In the genomic region with DNA sequence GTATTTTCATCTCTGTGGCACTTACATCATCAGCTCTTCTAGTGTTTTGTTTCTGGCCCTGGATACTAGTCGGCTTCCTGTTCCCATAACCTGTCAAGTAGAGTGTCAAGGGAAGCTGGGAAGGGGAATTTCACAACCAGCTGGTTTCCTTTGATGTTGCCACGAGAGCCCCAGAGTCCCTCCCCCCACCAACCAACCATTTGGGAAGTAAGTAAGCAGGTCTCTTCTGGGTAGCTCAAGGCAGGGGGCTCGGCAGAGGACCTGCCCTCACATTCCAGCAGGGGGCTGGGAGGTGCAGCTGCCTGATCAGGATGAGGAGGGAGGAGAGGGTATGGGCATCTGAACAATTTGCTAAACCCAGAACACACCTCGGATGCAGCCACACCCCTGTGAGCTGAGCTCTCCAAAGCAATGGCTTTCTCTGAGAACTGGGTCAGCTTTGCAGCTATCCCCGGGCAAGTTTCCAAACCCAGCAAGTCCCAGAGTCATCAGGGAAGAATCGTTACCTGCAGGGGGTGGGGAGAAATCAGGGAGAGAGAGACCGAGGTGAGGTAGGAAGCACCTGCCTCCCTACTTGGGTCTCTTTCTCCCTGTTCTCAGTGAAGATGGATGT, we compare ENCODE assay signal across 8 mouse cellular contexts. TPM values are rescaled to one million over a fixed set of nuclear protein-coding genes. Genes with fewer than 3 reads are reported as not detected.
DNase-seq lines count a peak whose midpoint lies in the region; ATAC-seq and TF ChIP-seq lines count a peak whose summit lies in the region.

No protein-coding gene starts in this region.

- H3K4me3 ChIP-seq in ES-E14 (ENCODE audit: insufficient read depth in 1 of 2, low read depth in 1 of 2, low read length in 2 of 2, poor library complexity in 1 of 2, severe bottlenecking in 1 of 2) = peak overlapping the region in 1 of 2 experiments; percentile 6; a peak in 1 of 4 replicates
- H3K4me3 ChIP-seq in heart, embryonic 12.5 days = no peak overlapping the region
- H3K4me3 ChIP-seq in liver, postnatal 0 days (ENCODE audit: low read depth, low read length) = no peak overlapping the region

- H3K4me2 ChIP-seq in heart, embryonic 12.5 days = 0 out of 2 replicates have a peak overlapping the region, but pooled peaks have one; percentile 0
- peak overlapping the region; percentile 46 for H3K4me2 ChIP-seq in liver, postnatal 0 days (ENCODE audit: low read depth, low read length)

- H3K4me1 ChIP-seq in ES-E14 (ENCODE audit: control insufficient read depth in 2 of 2, insufficient read depth in 2 of 2, low read length in 2 of 2, poor library complexity in 1 of 2) = peaks cover 7 to 18% of the 10 kb centered on the region in 2 experiments; a peak in 3 of 4 replicates
- peaks cover 43% of the 10 kb centered on the region for H3K4me1 ChIP-seq in heart, embryonic 12.5 days (replicated peaks)
- H3K4me1 ChIP-seq in liver, postnatal 0 days (ENCODE audit: insufficient read depth) = peaks cover 29% of the 10 kb centered on the region

- no peaks in the 10 kb centered on the region for H3K9me3 ChIP-seq in ES-E14 (ENCODE audit: control insufficient read depth, insufficient read depth, low read depth, low read length)
- no peaks in the 10 kb centered on the region for H3K9me3 ChIP-seq in heart, embryonic 12.5 days (replicated peaks)
- H3K9me3 ChIP-seq in liver, postnatal 0 days (ENCODE audit: low read length) = no peaks in the 10 kb centered on the region

- H3K27me3 ChIP-seq in heart, embryonic 12.5 days (replicated peaks) = no peaks in the 10 kb centered on the region
- H3K27me3 ChIP-seq in liver, postnatal 0 days (ENCODE audit: insufficient read depth, low read length) = peaks cover 12% of the 10 kb centered on the region; the same call in 1 of the 2 replicates

- no peak for ATAC-seq in heart, embryonic 12.5 days (ENCODE audit: insufficient number of reproducible peaks, low FRiP score)
- ATAC-seq in liver, postnatal 0 days = peak; percentile 46
- no peak for ATAC-seq in erythroblast, adult 5-6 weeks (replicated peaks; ENCODE audit: low FRiP score, poor library complexity, severe bottlenecking)

- H3K36me3 ChIP-seq in ES-E14 (ENCODE audit: control insufficient read depth, insufficient read depth, low read length, poor library complexity, severe bottlenecking) = peaks cover 2% of the 10 kb centered on the region; the same call in 1 of the 2 replicates
- peaks cover 2% of the 10 kb centered on the region for H3K36me3 ChIP-seq in heart, embryonic 12.5 days
- no peaks in the 10 kb centered on the region for H3K36me3 ChIP-seq in liver, postnatal 0 days (replicated peaks; ENCODE audit: insufficient read depth, low read length)

- TF ChIP-seq CTCF in liver, postnatal 0 days (IDR thresholded peaks at IDR 0.05; ENCODE audit: low read depth) = 0 out of 2 replicates have a peak, but pooled peaks have one; percentile 4

- peak; percentile 49 for DNase-seq in cerebellum, adult 11-12 months
- DNase-seq in cerebellum, postnatal 4 days (ENCODE audit: low spot score in 2 of 2) = no peak
- peak; percentile 84 for DNase-seq in ES-E14 (ENCODE audit: low read depth, low spot score)
- peak; percentile 62 for DNase-seq in liver, postnatal 0 days
- DNase-seq in frontal cortex, postnatal 10 days (ENCODE audit: low spot score in 2 of 2) = no peak
- DNase-seq in natural killer cell, adult 2 months (ENCODE audit: low spot score in 2 of 2) = no peak

- in situ Hi-C loops in ES-E14 (cut with MboI; ENCODE audit: low sequenced_read_pairs in 2 of 2, unreplicated experiment in 2 of 2) = no loop called here

- TF ChIP-seq EP300 in liver, postnatal 0 days (IDR thresholded peaks at IDR 0.05; ENCODE audit: low read depth) = peak; percentile 57; the same call in 1 of the 2 replicates

- WGBS in heart, embryonic 12.5 days = 8% methylated on average over 7 of the region's 7 CpGs
- WGBS in liver, postnatal 0 days (ENCODE audit: insufficient replicate concordance) = 12% methylated on average over 7 of the region's 7 CpGs

- no peak overlapping the region for H3K9ac ChIP-seq in ES-E14 (ENCODE audit: insufficient read depth, low read depth, low read length, poor library complexity, severe bottlenecking)
- no peak overlapping the region for H3K9ac ChIP-seq in heart, embryonic 12.5 days
- no peak overlapping the region for H3K9ac ChIP-seq in liver, postnatal 0 days (replicated peaks)

- H3K27ac ChIP-seq in ES-E14 (ENCODE audit: insufficient read depth, low read depth, low read length, poor library complexity, severe bottlenecking) = peak overlapping the region; percentile 20; the same call in 1 of the 2 replicates
- no peak overlapping the region for H3K27ac ChIP-seq in heart, embryonic 12.5 days (ENCODE audit: poor library complexity, severe bottlenecking)
- peak overlapping the region; percentile 50; the same call in 1 of the 2 replicates for H3K27ac ChIP-seq in liver, postnatal 0 days (ENCODE audit: low read depth)

TF ChIP-seq in ES-E14, 5 proteins besides CTCF, POLR2A, EP300 and RAD21:
- TF ChIP-seq CHD2 (IDR thresholded peaks at IDR 0.05; ENCODE audit: low read depth, low read length) = no peak
- TF ChIP-seq ZC3H11A (IDR thresholded peaks at IDR 0.05; ENCODE audit: borderline replicate concordance, low read depth, low read length) = 0 out of 2 replicates have a peak, but pooled peaks have one; percentile 14
TF ChIP-seq in ES-E14: peak in this region for 1.

RNA-seq across cellular contexts. Expression of a gene that starts 1.5 kb away (rescaled TPM):
- 103 and 161 TPM in 2 replicates for total RNA-seq in ES-E14 (2012; rRNA removed)
- polyA plus RNA-seq in heart, embryonic 12.5 days (2016; fragmentation: Nextera tagmentation; extraction: Ambion mirVana) = 59.2 and 61.6 TPM in 2 replicates
- 5.7 and 6.5 TPM in 2 replicates for polyA plus RNA-seq in liver, postnatal 0 days (2015; fragmentation: Nextera tagmentation; extraction: Ambion mirVana)
- total RNA-seq in erythroblast, adult 5-6 weeks (2015; ENCODE audit: low replicate concordance) = 0.19 and 0.63 TPM in 2 replicates
- total RNA-seq in erythroblast, adult 5-6 weeks (2017; ENCODE audit: low replicate concordance) = 2.5 and 3.7 TPM in 2 replicates

Comparison
In these comparisons a context has a peak if more than half of its experiments do, and no peak if none do; other contexts are left out.
1. DNase-seq: peak in cerebellum, adult 11-12 months (single experiment), ES-E14 (single experiment) and liver, postnatal 0 days (single experiment); none in cerebellum, postnatal 4 days (0 of 2), frontal cortex, postnatal 10 days (0 of 2) and natural killer cell, adult 2 months (0 of 2).
2. RNA of a gene that starts 1.5 kb away (total RNA-seq): 103 to 161 TPM in ES-E14; 0.19 to 3.7 TPM in erythroblast, adult 5-6 weeks; every median in the first group is over 10 times any median in the second.